Mouse (Mus musculus): ENCODE results near the gene Ube2d1. TPM values are rescaled to one million over a fixed set of nuclear protein-coding genes. Genes with fewer than 3 reads are reported as not detected.

The Ube2d1 gene
- polyA plus RNA-seq, 1 experiment from 2014 or later = 44.1 TPM

DNA sequence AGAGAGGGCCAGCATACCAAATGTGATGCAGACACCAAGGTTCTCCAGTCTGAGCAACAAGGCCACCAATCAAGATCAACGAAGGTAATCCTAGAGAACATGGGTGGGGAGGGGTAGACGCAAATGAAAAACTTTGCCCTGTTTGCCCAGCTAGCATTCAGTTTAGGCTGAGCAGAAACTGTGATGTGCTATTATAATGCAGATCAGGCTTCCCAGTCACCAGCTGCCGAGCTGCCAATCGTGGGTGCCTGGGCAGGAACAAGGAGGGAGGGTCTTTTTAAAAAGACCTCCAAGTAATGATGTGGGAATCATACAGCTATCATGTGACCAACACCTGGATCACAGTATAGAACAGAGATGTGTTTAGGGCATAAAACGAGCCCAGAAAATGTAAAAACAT is 62.0 kb downstream of the Ube2d1 start:
- 87% methylated on average over 5 of the region's 5 CpGs for WGBS
- ATAC-seq (ENCODE audit: insufficient read depth, low FRiP score) = no peak
- Histone ChIP-seq H3K27ac (ENCODE audit: low read length) (no peak overlapping the region), H3K4me2 (ENCODE audit: low read depth, low read length) (no peak overlapping the region), H3K4me1 (ENCODE audit: control insufficient read depth, insufficient read depth, low read length) (no peaks in the 10 kb centered on the region), H3K9me3 (replicated peaks; ENCODE audit: control insufficient read depth, low read length) (no peaks in the 10 kb centered on the region), H3K27me3 (ENCODE audit: control insufficient read depth, insufficient read depth, low read length) (no peaks in the 10 kb centered on the region), H3K36me3 (ENCODE audit: control insufficient read depth, insufficient read depth, low read length) (peaks cover 15% of the 10 kb centered on the region), H3K9ac (ENCODE audit: low read length) (no peak overlapping the region), H3K4me3 (replicated peaks; ENCODE audit: low read length) (no peak overlapping the region)

DNA sequence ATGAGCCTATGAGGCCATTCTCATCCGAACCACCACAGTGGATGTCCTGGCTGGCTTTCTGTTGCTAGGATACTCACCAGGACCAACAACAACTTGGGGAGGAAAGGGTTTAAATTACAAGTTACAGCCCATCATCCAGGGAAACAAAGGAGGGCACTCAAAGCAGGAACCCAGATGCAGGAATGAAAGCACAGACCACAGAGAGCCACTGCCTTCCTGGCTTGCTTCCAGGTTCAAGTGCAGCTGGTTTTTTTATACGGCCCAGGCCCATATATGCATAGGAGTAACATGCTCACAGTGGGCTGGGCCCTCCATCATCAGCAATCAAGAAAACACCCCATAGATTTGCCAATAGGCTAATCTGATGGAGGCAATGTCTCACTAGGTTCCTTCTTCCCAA is 62.4 kb downstream of the Ube2d1 start:
- Histone ChIP-seq H3K9ac (ENCODE audit: low read length) (no peak overlapping the region), H3K36me3 (ENCODE audit: control insufficient read depth, insufficient read depth, low read length) (peaks cover 13% of the 10 kb centered on the region), H3K4me3 (replicated peaks; ENCODE audit: low read length) (no peak overlapping the region), H3K27me3 (ENCODE audit: control insufficient read depth, insufficient read depth, low read length) (no peaks in the 10 kb centered on the region), H3K27ac (ENCODE audit: low read length) (no peak overlapping the region), H3K9me3 (replicated peaks; ENCODE audit: control insufficient read depth, low read length) (no peaks in the 10 kb centered on the region), H3K4me2 (ENCODE audit: low read depth, low read length) (no peak overlapping the region), H3K4me1 (ENCODE audit: control insufficient read depth, insufficient read depth, low read length) (no peaks in the 10 kb centered on the region)
- WGBS = 78% methylated on average over 2 of the region's 2 CpGs
- no peak for ATAC-seq (ENCODE audit: insufficient read depth, low FRiP score)

DNA sequence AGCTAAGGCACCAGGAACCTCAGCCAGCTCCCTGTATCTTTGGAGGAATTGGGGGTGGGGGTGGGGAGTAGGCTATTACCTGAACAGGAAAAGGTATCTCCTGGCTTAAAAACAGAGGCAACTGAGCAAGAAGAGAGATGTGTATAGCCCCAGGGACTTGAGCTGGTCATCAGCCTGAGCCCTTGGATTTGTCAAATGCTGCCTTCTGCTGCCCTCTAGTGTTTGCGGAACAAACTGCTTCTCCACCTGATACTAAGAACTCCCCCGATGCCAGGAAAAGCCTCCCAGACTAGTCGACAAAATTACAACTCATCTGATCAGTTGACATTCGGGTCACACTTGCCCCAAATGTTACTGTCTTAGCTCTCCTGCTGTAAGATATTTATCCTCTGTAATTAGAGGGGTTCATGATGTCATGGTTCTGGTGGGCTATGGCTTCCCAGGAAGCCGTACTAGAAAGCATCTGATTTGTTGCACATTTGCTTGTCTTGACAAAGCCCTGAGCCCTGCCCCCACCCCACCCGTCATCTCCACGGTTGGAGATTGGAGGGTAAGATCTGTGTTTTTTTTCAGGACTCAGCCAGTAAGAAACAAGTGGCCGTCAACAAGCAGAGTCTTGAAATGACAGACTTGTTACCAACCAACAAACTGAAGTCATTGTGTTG is 66.7 kb downstream of the Ube2d1 start:
- 0 out of 2 replicates have a peak overlapping the region, but pooled peaks have one; percentile 31 for H3K4me2 ChIP-seq (ENCODE audit: low read depth, low read length)

DNA sequence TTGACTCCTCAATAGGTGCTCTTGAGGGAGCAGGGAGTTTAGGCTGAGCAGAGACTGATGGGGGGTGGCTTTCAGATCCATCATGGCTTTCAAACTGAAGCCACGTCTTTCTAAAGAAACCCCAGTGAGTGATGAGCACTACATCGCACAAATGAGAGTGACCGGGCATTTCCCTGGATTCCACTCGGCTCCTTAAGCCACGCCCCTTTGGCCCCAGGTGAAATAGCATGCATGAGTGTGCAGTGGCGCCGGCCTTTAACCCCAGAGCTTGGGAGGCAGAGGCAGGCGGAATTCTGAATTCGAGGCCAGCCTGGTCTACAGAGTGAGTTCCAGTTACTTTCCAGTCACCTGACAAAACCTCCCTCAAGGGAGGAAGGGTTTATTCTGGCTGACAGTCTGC is 69.1 kb downstream of the Ube2d1 start:
- Histone ChIP-seq H3K9me3 (replicated peaks; ENCODE audit: control insufficient read depth, low read length) (no peaks in the 10 kb centered on the region), H3K9ac (ENCODE audit: low read length) (no peak overlapping the region), H3K4me2 (ENCODE audit: low read depth, low read length) (no peak overlapping the region), H3K4me3 (replicated peaks; ENCODE audit: low read length) (no peak overlapping the region), H3K27me3 (ENCODE audit: control insufficient read depth, insufficient read depth, low read length) (no peaks in the 10 kb centered on the region), H3K36me3 (ENCODE audit: control insufficient read depth, insufficient read depth, low read length) (no peaks in the 10 kb centered on the region), H3K4me1 (ENCODE audit: control insufficient read depth, insufficient read depth, low read length) (no peaks in the 10 kb centered on the region), H3K27ac (ENCODE audit: low read length) (no peak overlapping the region)
- WGBS = 77% methylated on average over 9 of the region's 9 CpGs
- ATAC-seq (ENCODE audit: insufficient read depth, low FRiP score) = no peak

More for the DNA sequence above, 66.7 kb downstream of the Ube2d1 start:
- ATAC-seq (ENCODE audit: insufficient read depth, low FRiP score) = peak; percentile 59; the same call in 1 of the 2 replicates
- H3K4me1 ChIP-seq (ENCODE audit: control insufficient read depth, insufficient read depth, low read length) = no peaks in the 10 kb centered on the region
- H3K9me3 ChIP-seq (replicated peaks; ENCODE audit: control insufficient read depth, low read length) = no peaks in the 10 kb centered on the region
- no peak overlapping the region for H3K4me3 ChIP-seq (replicated peaks; ENCODE audit: low read length)
- no peak overlapping the region for H3K9ac ChIP-seq (ENCODE audit: low read length)
- no peaks in the 10 kb centered on the region; the same call in none of the 2 replicates for H3K36me3 ChIP-seq (ENCODE audit: control insufficient read depth, insufficient read depth, low read length)
- WGBS = 11% methylated on average over 8 of the region's 8 CpGs
- no peak overlapping the region for H3K27ac ChIP-seq (ENCODE audit: low read length)
- H3K27me3 ChIP-seq (ENCODE audit: control insufficient read depth, insufficient read depth, low read length) = no peaks in the 10 kb centered on the region

Other genes starting within 250 kb of the Ube2d1 start
- 19.6 and 22.1 TPM in 2 replicates for gene Bicc1, start 125.6 kb downstream of the Ube2d1 start, polyA plus RNA-seq (2015; fragmentation: Nextera tagmentation; extraction: Ambion mirVana)
- gene Tfam, start 47.0 kb downstream of the Ube2d1 start, polyA plus RNA-seq (2015; fragmentation: Nextera tagmentation; extraction: Ambion mirVana) = 65.0 and 76.1 TPM in 2 replicates
- gene Cisd1, start 59.7 kb upstream of the Ube2d1 start, polyA plus RNA-seq (2015; fragmentation: Nextera tagmentation; extraction: Ambion mirVana) = 92.8 and 103 TPM in 2 replicates
- gene Ipmk, start 62.5 kb upstream of the Ube2d1 start, polyA plus RNA-seq (2015; fragmentation: Nextera tagmentation; extraction: Ambion mirVana) = 11.0 and 12.3 TPM in 2 replicates

Measured in stomach, embryonic 16.5 days (tissue).